Mouse (Mus musculus) CH12.LX (cell line): ENCODE data around the gene Sned1. TPM values are rescaled to one million over a fixed set of nuclear protein-coding genes. Genes with fewer than 3 reads are reported as not detected.
A peak's percentile ranks its signal among the peaks of the same experiment; 100 is the strongest.

Source experiments
- DNase-seq: peaks from one replicate; pipeline ENCODE4 v3.0.0-alpha.2; 2013; ENCODE audit errors: extremely low read depth
- H3K27ac ChIP-seq: 2 replicates; pipeline ENCODE4 v1.5.1; 2012; ENCODE audit warnings: low read depth, mild to moderate bottlenecking, control low read depth, moderate library complexity; ENCODE audit not compliant: insufficient read depth
- H3K27me3 ChIP-seq: replicated peaks from 2 replicates; pipeline ENCODE3; 2012; ENCODE audit warnings: inconsistent platforms
- H3K36me3 ChIP-seq, 2 experiments: replicated peaks in 1 of 2; 2 replicates each; pipeline versions ENCODE3 to v1.6.1; 2012; ENCODE audit warnings: inconsistent platforms in 1 of 2, low read length in 1 of 2, mild to moderate bottlenecking in 1 of 2, mixed read lengths in 1 of 2, moderate library complexity in 1 of 2; ENCODE audit not compliant: control insufficient read depth in 1 of 2, insufficient read depth in 1 of 2
- H3K4me1 ChIP-seq, 2 experiments: 2 replicates each; pipeline ENCODE4 v1.6.1; 2012; ENCODE audit warnings: inconsistent platforms in 1 of 2, moderate library complexity in 1 of 2; ENCODE audit not compliant: insufficient read depth in 2 of 2, control insufficient read depth in 1 of 2
- H3K4me2 ChIP-seq: 2 replicates; pipeline ENCODE4 v1.6.1; 2012; ENCODE audit warnings: low read depth, mild to moderate bottlenecking, control low read depth; ENCODE audit not compliant: poor library complexity, insufficient read depth, severe bottlenecking
- H3K4me3 ChIP-seq, 3 experiments: fragments of 150-350 bp in 1 of 3; sonication (generic) in 1 of 3; replicated peaks in 1 of 3; 2 replicates each; pipeline versions ENCODE3 to v1.5.1; 2011 to 2012; ENCODE audit warnings: low read depth in 2 of 3, low read length in 2 of 3, mild to moderate bottlenecking in 2 of 3, moderate library complexity in 2 of 3, control low read depth in 1 of 3, improper control_type of control experiment in 1 of 3, inconsistent platforms in 1 of 3, mixed read lengths in 1 of 3; ENCODE audit not compliant: poor library complexity in 1 of 3
- H3K79me2 ChIP-seq: replicated peaks from 2 replicates; pipeline ENCODE4 v1.6.1; 2012; ENCODE audit warnings: mild to moderate bottlenecking, moderate library complexity; ENCODE audit not compliant: control insufficient read depth, poor library complexity, insufficient read depth, severe bottlenecking; ENCODE audit errors: extremely low read depth
- H3K9ac ChIP-seq: 2 replicates; pipeline ENCODE4 v1.6.1; 2012; ENCODE audit warnings: low read depth, mild to moderate bottlenecking, control low read depth, moderate library complexity; ENCODE audit not compliant: insufficient read depth
- H3K9me3 ChIP-seq: replicated peaks from 2 replicates; pipeline ENCODE3; 2012; ENCODE audit warnings: low read length, inconsistent platforms, mixed read lengths
- BHLHE40 ChIP-seq: IDR thresholded peaks from 2 replicates; pipeline ENCODE4 v1.6.1; 2011; ENCODE audit warnings: mild to moderate bottlenecking, low read depth, low read length, improper control_type of control experiment
- CHD1 ChIP-seq: IDR thresholded peaks from 2 replicates; pipeline ENCODE4 v1.6.1; 2012; ENCODE audit warnings: low read depth, low read length, improper control_type of control experiment, inconsistent platforms
- ETS1 ChIP-seq: conservative IDR thresholded peaks from 2 replicates; pipeline ENCODE4 v1.6.1; 2012; ENCODE audit warnings: low read depth, mild to moderate bottlenecking, inconsistent platforms, low read length, improper control_type of control experiment, moderate library complexity
- HCFC1 ChIP-seq: IDR thresholded peaks from 2 replicates; pipeline ENCODE4 v1.6.1; 2012; ENCODE audit warnings: low read depth, mild to moderate bottlenecking, inconsistent platforms, low read length, improper control_type of control experiment
- IRF4 ChIP-seq: IDR thresholded peaks from 2 replicates; pipeline ENCODE4 v1.6.1; 2014; ENCODE audit warnings: low read depth, mild to moderate bottlenecking, inconsistent platforms, low read length, improper control_type of control experiment
- JUN ChIP-seq: IDR thresholded peaks from 2 replicates; pipeline ENCODE4 v1.6.1; 2011; ENCODE audit warnings: low read depth, mild to moderate bottlenecking, low read length, improper control_type of control experiment, moderate library complexity; ENCODE audit not compliant: insufficient read depth
- KAT2A ChIP-seq: IDR thresholded peaks from 2 replicates; pipeline ENCODE4 v1.6.1; 2012; ENCODE audit warnings: low read length, improper control_type of control experiment, inconsistent platforms; ENCODE audit not compliant: insufficient replicate concordance
- MAZ ChIP-seq: IDR thresholded peaks from 2 replicates; pipeline ENCODE4 v1.6.1; 2012; ENCODE audit warnings: low read depth, mild to moderate bottlenecking, inconsistent platforms, low read length, improper control_type of control experiment, moderate library complexity
- MEF2A ChIP-seq: IDR thresholded peaks from 2 replicates; pipeline ENCODE4 v1.6.1; 2014; ENCODE audit warnings: low read depth, mild to moderate bottlenecking, inconsistent platforms, low read length, improper control_type of control experiment, borderline replicate concordance
- MXI1 ChIP-seq: IDR thresholded peaks from 2 replicates; pipeline ENCODE4 v1.6.1; 2011; ENCODE audit warnings: mild to moderate bottlenecking, low read depth, low read length, improper control_type of control experiment
- POLR2A ChIP-seq: IDR thresholded peaks from 2 replicates; pipeline ENCODE4 v1.6.1; 2011; ENCODE audit warnings: low read depth, mild to moderate bottlenecking, improper control_type of control experiment, low read length
- RCOR1 ChIP-seq: conservative IDR thresholded peaks from 2 replicates; pipeline ENCODE4 v1.6.1; 2012; ENCODE audit warnings: low read depth, mild to moderate bottlenecking, inconsistent platforms, low read length, improper control_type of control experiment
- SIN3A ChIP-seq: IDR thresholded peaks from 2 replicates; pipeline ENCODE4 v1.6.1; 2012; ENCODE audit warnings: low read length, improper control_type of control experiment, inconsistent platforms
- USF2 ChIP-seq: conservative IDR thresholded peaks from 2 replicates; pipeline ENCODE4 v1.6.1; 2011; ENCODE audit warnings: low read depth, low read length, improper control_type of control experiment
- ZC3H11A ChIP-seq: IDR thresholded peaks from 2 replicates; pipeline ENCODE4 v1.6.1; 2012; ENCODE audit warnings: low read depth, mild to moderate bottlenecking, inconsistent platforms, low read length, improper control_type of control experiment
- ZMIZ1 ChIP-seq: IDR thresholded peaks from 2 replicates; pipeline ENCODE4 v1.6.1; 2012; ENCODE audit warnings: low read depth, mild to moderate bottlenecking, inconsistent platforms, low read length, improper control_type of control experiment
- ZNF384 ChIP-seq: IDR thresholded peaks from 2 replicates; pipeline ENCODE4 v1.6.1; 2012; ENCODE audit warnings: low read depth, low read length, improper control_type of control experiment, inconsistent platforms
- dilution Hi-C: fragments of 300-500 bp; cut with MboI; formaldehyde crosslinking; loops from 2 replicates; pipeline ENCODE4 v1.14.3; 2020; ENCODE audit warnings: low sequenced_read_pairs; ENCODE audit not compliant: extremely low pct_unique_long_range_greater_than_20kb, extremely low pct_ligation_motif_present
- in situ Hi-C: fragments of 300-500 bp; cut with MboI; formaldehyde crosslinking; loops from 3 replicates; pipeline ENCODE4 v1.14.3; 2019; ENCODE audit warnings: low sequenced_read_pairs, low pct_ligation_motif_present, low pct_unique_long_range_greater_than_20kb, mixed read lengths
- polyA plus RNA-seq: library from polyadenylated mRNA; unstranded; fragments of >175 nt; gene quantifications from 2 replicates; pipeline ENCODE4 v1.2.1, GENCODE M21; 2012; ENCODE audit warnings: low read depth; ENCODE audit not compliant: insufficient read length
- total RNA-seq, 2 experiments: library from RNA; depleted of rRNA; stranded (reverse); fragments of 300-350 nt in 1 of 2; fragments of >200 nt in 1 of 2; gene quantifications; 2 replicates each; pipeline ENCODE4 v1.2.3; 2012 to 2014

Sned1 gene
- total and polyA plus RNA-seq, 3 experiments: 0.52 to 1.1 (median 0.59) TPM

DNA sequence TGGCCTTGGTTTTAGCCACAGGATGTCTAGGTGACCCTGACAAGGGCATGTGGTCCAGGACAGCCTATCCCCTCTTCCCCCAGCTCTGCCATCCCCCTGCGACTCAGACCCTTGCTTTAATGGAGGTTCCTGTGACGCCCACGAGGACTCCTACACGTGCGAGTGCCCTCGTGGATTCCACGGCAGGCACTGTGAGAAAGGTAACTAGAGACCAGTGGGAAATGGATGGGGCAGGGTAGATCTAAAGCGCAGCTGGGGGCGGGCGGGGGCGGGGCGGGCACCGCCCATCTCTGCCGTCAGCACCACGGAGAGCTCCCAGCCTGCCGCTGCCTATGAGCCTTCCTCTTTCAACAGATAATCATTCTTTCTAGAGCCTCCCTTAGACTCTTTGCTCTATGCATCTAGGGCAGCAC, 36.8 kb downstream of the Sned1 start:
- no peak overlapping the region for H3K4me2 ChIP-seq
- peaks cover 7% of the 10 kb centered on the region for H3K9me3 ChIP-seq
- no peaks in the 10 kb centered on the region for H3K79me2 ChIP-seq
- no peaks in the 10 kb centered on the region for H3K36me3 ChIP-seq
- dilution Hi-C loops (no loop called here), in situ Hi-C loops (no loop called here)
- H3K9ac ChIP-seq: no peak overlapping the region
- peak; percentile 34 for DNase-seq
- peaks cover 57% of the 10 kb centered on the region for H3K27me3 ChIP-seq
- TF ChIP-seq MEF2A (no peak), USF2 (no peak), CHD1 (no peak), POLR2A (no peak), ZNF384 (no peak), ZMIZ1 (no peak), SIN3A (peak; percentile 80), HCFC1 (no peak), RCOR1 (no peak), MAZ (no peak), JUN (no peak), KAT2A (no peak), IRF4 (no peak), ETS1 (no peak), BHLHE40 (no peak), ZC3H11A (no peak), MXI1 (0 out of 2 replicates have a peak, but pooled peaks have one; percentile 44)
- H3K4me1 ChIP-seq: no peaks in the 10 kb centered on the region
- no peak overlapping the region for H3K27ac ChIP-seq
- H3K4me3 ChIP-seq: no peak overlapping the region

- H3K36me3 ChIP-seq: no peaks in the 10 kb centered on the region
- no peak for TF ChIP-seq ZC3H11A
- no peaks in the 10 kb centered on the region for H3K4me1 ChIP-seq
- H3K27me3 ChIP-seq: peaks cover 60% of the 10 kb centered on the region
- no peak overlapping the region for H3K9ac ChIP-seq
- dilution Hi-C loops (no loop called here), in situ Hi-C loops (no loop called here)
- no peak overlapping the region for H3K4me2 ChIP-seq
- no peak overlapping the region for H3K27ac ChIP-seq
- no peak overlapping the region for H3K4me3 ChIP-seq
- H3K79me2 ChIP-seq: no peaks in the 10 kb centered on the region
- no peak for DNase-seq
- H3K9me3 ChIP-seq: peaks cover 5% of the 10 kb centered on the region
These were observed 39.9 kb downstream of the Sned1 start for GRCm38 (mm10) chr1:93275561-93275960.
